8 mouse cellular contexts compared by ENCODE assay signal in genomic region chr13:28886691-28887090, GRCm38 (mm10).
DNase-seq lines count a peak whose midpoint lies in the region; ATAC-seq lines count a peak whose summit lies in the region.

No protein-coding gene starts in this region.

- no peak for ATAC-seq in forebrain, embryonic 12.5 days (ENCODE audit: low FRiP score)
- ATAC-seq in hindbrain, embryonic 13.5 days (ENCODE audit: low FRiP score), result no peak
- ATAC-seq in midbrain, embryonic 12.5 days (ENCODE audit: low FRiP score, low read depth), result no peak
- no peak for ATAC-seq in inflammation-experienced regulatory T-cells, adult 6 months
- ATAC-seq in erythroid progenitor cell, adult 5-6 weeks (replicated peaks; ENCODE audit: low FRiP score, poor library complexity, severe bottlenecking), result no peak

- H3K4me2 ChIP-seq in forebrain, embryonic 12.5 days, result peak overlapping the region; percentile 38
- peak overlapping the region; percentile 35 for H3K4me2 ChIP-seq in hindbrain, embryonic 13.5 days
- peak overlapping the region; percentile 79 for H3K4me2 ChIP-seq in midbrain, embryonic 12.5 days (replicated peaks)

- H3K4me1 ChIP-seq in forebrain, embryonic 12.5 days, result peaks cover 38% of the 10 kb centered on the region
- H3K4me1 ChIP-seq in hindbrain, embryonic 13.5 days (replicated peaks), result peaks cover 45% of the 10 kb centered on the region
- peaks cover 35% of the 10 kb centered on the region for H3K4me1 ChIP-seq in midbrain, embryonic 12.5 days

- 10% methylated on average over 11 of the region's 11 CpGs for WGBS in forebrain, embryonic 12.5 days
- 4% methylated on average over 11 of the region's 11 CpGs for WGBS in hindbrain, embryonic 13.5 days
- 7% methylated on average over 11 of the region's 11 CpGs for WGBS in midbrain, embryonic 12.5 days

- no peak overlapping the region for H3K9ac ChIP-seq in forebrain, embryonic 12.5 days
- H3K9ac ChIP-seq in hindbrain, embryonic 13.5 days, result no peak overlapping the region
- H3K9ac ChIP-seq in midbrain, embryonic 12.5 days (replicated peaks), result no peak overlapping the region

- H3K27ac ChIP-seq in forebrain, embryonic 12.5 days, result no peak overlapping the region
- H3K27ac ChIP-seq in hindbrain, embryonic 13.5 days, result no peak overlapping the region
- H3K27ac ChIP-seq in midbrain, embryonic 12.5 days (replicated peaks), result no peak overlapping the region

- DNase-seq in cerebellum, postnatal 10 days, result peak; percentile 10 to 16
- no peak for DNase-seq in cerebellum, adult 8-10 months
- DNase-seq in right cerebral cortex, postnatal 25 days, result no peak

- H3K36me3 ChIP-seq in forebrain, embryonic 12.5 days (replicated peaks), result no peaks in the 10 kb centered on the region
- no peaks in the 10 kb centered on the region for H3K36me3 ChIP-seq in hindbrain, embryonic 13.5 days
- H3K36me3 ChIP-seq in midbrain, embryonic 12.5 days, result no peaks in the 10 kb centered on the region

- H3K9me3 ChIP-seq in forebrain, embryonic 12.5 days, result no peaks in the 10 kb centered on the region
- no peaks in the 10 kb centered on the region for H3K9me3 ChIP-seq in hindbrain, embryonic 13.5 days
- H3K9me3 ChIP-seq in midbrain, embryonic 12.5 days, result no peaks in the 10 kb centered on the region

- H3K4me3 ChIP-seq in forebrain, embryonic 12.5 days (replicated peaks), result 0 out of 2 replicates have a peak overlapping the region, but pooled peaks have one; percentile 4
- no peak overlapping the region for H3K4me3 ChIP-seq in hindbrain, embryonic 13.5 days
- H3K4me3 ChIP-seq in midbrain, embryonic 12.5 days, result no peak overlapping the region

- H3K27me3 ChIP-seq in forebrain, embryonic 12.5 days, result peaks cover 28% of the 10 kb centered on the region
- peaks cover 22% of the 10 kb centered on the region for H3K27me3 ChIP-seq in hindbrain, embryonic 13.5 days
- H3K27me3 ChIP-seq in midbrain, embryonic 12.5 days, result peaks cover 28% of the 10 kb centered on the region

Comparison
In these comparisons a context has a peak if more than half of its experiments do, and no peak if none do; other contexts are left out.
1. DNase-seq: peak in cerebellum, postnatal 10 days (2 of 2); none in cerebellum, adult 8-10 months (single experiment) and right cerebral cortex, postnatal 25 days (single experiment).
2. Peak in every context shown above with its lines, with median percentiles within 50 percentile points of each other: H3K4me2 ChIP-seq.